Mouse (Mus musculus) spleen, adult 2 months (tissue): ENCODE measurements around the gene Cldn20.

Experiments used
- CTCF ChIP-seq: fragments of 200-500 bp; IDR thresholded peaks from 2 replicates; pipeline ENCODE4 v1.5.1; 2011; ENCODE audit warnings: mild to moderate bottlenecking, inconsistent platforms; ENCODE audit not compliant: insufficient read depth, insufficient read length, insufficient replicate concordance; ENCODE audit errors: extremely low read depth
- POLR2A ChIP-seq: fragments of 200-500 bp; IDR thresholded peaks from 2 replicates; pipeline ENCODE4 v1.6.1; 2011; ENCODE audit warnings: low read depth, low read length, inconsistent platforms

GRCm38 (mm10) chr17:3490216-3490895 lies 42.0 kb upstream of the Cldn20 start:
- TF ChIP-seq CTCF (no peak), POLR2A (no peak)
